Mouse (Mus musculus) midbrain, embryonic 11.5 days (tissue): ENCODE measurements at regions not wholly inside any gene's neighbourhood (a gene's known extent, or its start where the extent isn't known, plus 50 kb on each side); places are given as distances from the start of the nearest gene placed in this dataset. TPM values are rescaled to one million over a fixed set of nuclear protein-coding genes. Genes with fewer than 3 reads are reported as not detected.

Source experiments
- ATAC-seq: fragments of 200-750 bp; cut with Nextera tagmentation; 2 replicates; pipeline ENCODE4 v1.8.0; 2017; ENCODE audit warnings: moderate TSS enrichment, moderate library complexity; ENCODE audit not compliant: low FRiP score
- DNase-seq: peaks from one replicate; pipeline ENCODE4 v3.0.0; 2015; ENCODE audit warnings: low spot score; ENCODE audit errors: missing footprints
- H3K27ac ChIP-seq: fragments of 300-500 bp; sonication (generic); 2 replicates; pipeline ENCODE4 v1.5.1; 2014; ENCODE audit warnings: low read depth, low read length
- H3K27me3 ChIP-seq: fragments of 300-500 bp; sonication (generic); 2 replicates; pipeline ENCODE4 v1.6.1; 2014; ENCODE audit warnings: mild to moderate bottlenecking, low read length, moderate library complexity, mixed read lengths; ENCODE audit not compliant: control insufficient read depth, insufficient read depth
- H3K36me3 ChIP-seq: fragments of 300-500 bp; sonication (generic); 2 replicates; pipeline ENCODE4 v1.6.1; 2014; ENCODE audit warnings: mild to moderate bottlenecking, low read length, moderate library complexity, mixed read lengths; ENCODE audit not compliant: control insufficient read depth, insufficient read depth
- H3K4me1 ChIP-seq: fragments of 300-500 bp; sonication (generic); 2 replicates; pipeline ENCODE4 v1.6.1; 2014; ENCODE audit warnings: low read length; ENCODE audit not compliant: control insufficient read depth, insufficient read depth
- H3K4me2 ChIP-seq: fragments of 300-500 bp; sonication (generic); 2 replicates; pipeline ENCODE4 v1.6.1; 2014; ENCODE audit warnings: mild to moderate bottlenecking, moderate library complexity
- H3K4me3 ChIP-seq: fragments of 300-500 bp; sonication (generic); 2 replicates; pipeline ENCODE4 v1.5.1; 2014; ENCODE audit warnings: low read depth, low read length
- H3K9ac ChIP-seq: fragments of 300-500 bp; sonication (generic); 2 replicates; pipeline ENCODE4 v1.6.1; 2014; ENCODE audit warnings: low read length
- H3K9me3 ChIP-seq: fragments of 300-500 bp; sonication (generic); 2 replicates; pipeline ENCODE4 v1.6.1; 2016; ENCODE audit warnings: low read length; ENCODE audit not compliant: control insufficient read depth
- WGBS: fragments of 180-500 bp; shearing (Covaris S2); extraction: QIAGEN DNeasy Blood & Tissue Kit; methylation state at CpG from one replicate; pipeline ENCODE4 v1.1.7; 2014; 5-methylcytosine and 5-hydroxymethylcytosine counted together
- microRNA-seq: library from miRNA; unstranded; fragments of <30 nt; microRNA quantifications from one replicate; pipeline ENCODE4, GENCODE M21; 2017

- Histone ChIP-seq H3K27me3 (no peaks in the 10 kb centered on the region), H3K4me3 (no peak overlapping the region), H3K9me3 (no peaks in the 10 kb centered on the region), H3K4me2 (no peak overlapping the region), H3K27ac (no peak overlapping the region), H3K4me1 (no peaks in the 10 kb centered on the region), H3K9ac (no peak overlapping the region), H3K36me3 (no peaks in the 10 kb centered on the region)
- DNase-seq (no peak), ATAC-seq (no peak)
- WGBS = 85% methylated on average over 2 of the region's 2 CpGs
Measured at GRCm38 (mm10) chr11:21031816-21032215, 59.3 kb upstream of the Peli1 start.

- Histone ChIP-seq H3K36me3 (no peaks in the 10 kb centered on the region), H3K27ac (no peak overlapping the region), H3K27me3 (no peaks in the 10 kb centered on the region), H3K4me3 (no peak overlapping the region), H3K4me1 (no peaks in the 10 kb centered on the region), H3K9me3 (no peaks in the 10 kb centered on the region), H3K4me2 (no peak overlapping the region), H3K9ac (no peak overlapping the region)
- ATAC-seq (no peak), DNase-seq (no peak)
- WGBS = 91% methylated on average over 14 of the region's 14 CpGs
Measured at GRCm38 (mm10) chr11:21033234-21033822, 57.8 kb upstream of the Peli1 start.

GRCm38 (mm10) chr11:21033823-21034401, 57.2 kb upstream of the Peli1 start:
- Histone ChIP-seq H3K4me2 (no peak overlapping the region), H3K27ac (no peak overlapping the region), H3K4me1 (no peaks in the 10 kb centered on the region), H3K4me3 (no peak overlapping the region), H3K36me3 (no peaks in the 10 kb centered on the region), H3K9me3 (no peaks in the 10 kb centered on the region), H3K27me3 (no peaks in the 10 kb centered on the region), H3K9ac (no peak overlapping the region)
- no peak for ATAC-seq
- no peak for DNase-seq
- 69% methylated on average over 11 of the region's 11 CpGs for WGBS

- no peaks in the 10 kb centered on the region for H3K4me1 ChIP-seq
- no peaks in the 10 kb centered on the region for H3K36me3 ChIP-seq
- no peak for ATAC-seq
- H3K27ac ChIP-seq = no peak overlapping the region
- no peak overlapping the region for H3K4me2 ChIP-seq
- H3K9ac ChIP-seq = no peak overlapping the region
- no peak overlapping the region for H3K4me3 ChIP-seq
- DNase-seq = no peak
- WGBS = 56% methylated on average over 7 of the region's 7 CpGs
- no peaks in the 10 kb centered on the region for H3K9me3 ChIP-seq
- H3K27me3 ChIP-seq = no peaks in the 10 kb centered on the region
Measured at GRCm38 (mm10) chr11:21036161-21036916, 54.8 kb upstream of the Peli1 start.

- Histone ChIP-seq H3K27ac (no peak overlapping the region), H3K4me2 (no peak overlapping the region), H3K27me3 (no peaks in the 10 kb centered on the region), H3K36me3 (no peaks in the 10 kb centered on the region), H3K9me3 (no peaks in the 10 kb centered on the region), H3K4me3 (no peak overlapping the region), H3K9ac (no peak overlapping the region), H3K4me1 (no peaks in the 10 kb centered on the region)
- 89% methylated on average over 6 of the region's 6 CpGs for WGBS
- DNase-seq (no peak), ATAC-seq (no peak)
Measured at GRCm38 (mm10) chr11:21037267-21037906, 53.7 kb upstream of the Peli1 start.

GRCm38 (mm10) chr11:21041201-21041600, 49.9 kb upstream of the Peli1 start:
- Histone ChIP-seq H3K4me1 (no peaks in the 10 kb centered on the region), H3K9ac (no peak overlapping the region), H3K27ac (no peak overlapping the region), H3K27me3 (no peaks in the 10 kb centered on the region), H3K36me3 (no peaks in the 10 kb centered on the region), H3K9me3 (no peaks in the 10 kb centered on the region), H3K4me3 (no peak overlapping the region), H3K4me2 (no peak overlapping the region)
- WGBS = 81% methylated on average over 5 of the region's 5 CpGs
- DNase-seq (no peak), ATAC-seq (no peak)

Small RNAs in the stretch of these regions (microRNA-seq; reads per million reads assigned to microRNA genes)
- gene Gm23681 = not detected
